In the genomic region with DNA sequence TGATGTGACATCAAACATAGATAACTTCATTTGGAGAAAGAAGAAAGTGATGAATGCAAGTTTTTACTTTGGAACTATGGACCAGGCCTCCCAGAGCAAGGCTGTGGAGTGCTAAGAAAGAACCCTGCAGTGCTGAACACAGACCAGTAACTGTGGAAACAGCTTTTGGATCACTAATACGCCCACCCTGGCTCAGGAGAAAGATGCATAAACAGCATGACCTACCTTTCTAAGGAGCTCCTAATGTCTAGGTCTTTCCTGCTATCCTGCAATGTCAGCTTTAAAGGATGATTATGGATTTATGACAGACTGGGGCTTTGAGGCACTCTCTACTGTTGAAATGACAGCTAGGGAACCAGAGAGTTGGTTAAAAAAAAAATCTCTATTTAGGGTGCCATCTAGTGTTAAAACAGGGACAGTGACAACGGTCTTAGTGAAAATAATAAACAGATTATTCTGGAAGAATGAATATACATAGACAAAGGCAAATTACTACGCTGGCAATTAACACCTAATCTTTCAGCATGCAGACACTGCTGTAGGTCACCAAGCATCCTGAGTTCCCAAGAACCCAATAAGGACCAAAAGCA, we compare ENCODE assay signal across 15 mouse cellular contexts. TPM values are rescaled to one million over a fixed set of nuclear protein-coding genes. Genes with fewer than 3 reads are reported as not detected.
DNase-seq lines count a peak whose midpoint lies in the region; ATAC-seq and TF ChIP-seq lines count a peak whose summit lies in the region.
"Had no signal": no experiment of that assay in that cellular context is flagged by ENCODE, and none has a peak within 500 bp of the region (broad histone marks: within the 10 kb centered on the region; RNA-seq: fewer than 3 reads in every experiment).

No protein-coding gene starts in this region.

- no peak for TF ChIP-seq EP300 in lung, postnatal 0 days (IDR thresholded peaks at IDR 0.05)

- no peaks in the 10 kb centered on the region for H3K27me3 ChIP-seq in forebrain, postnatal 0 days (ENCODE audit: insufficient read depth, low read length)
- H3K27me3 ChIP-seq in forebrain, embryonic 12.5 days: no peaks in the 10 kb centered on the region
- no peaks in the 10 kb centered on the region for H3K27me3 ChIP-seq in lung, postnatal 0 days (replicated peaks; ENCODE audit: insufficient read depth, low read length)
- no peaks in the 10 kb centered on the region for H3K27me3 ChIP-seq in splenic B cell, adult 2 months (ENCODE audit: control insufficient read depth, insufficient read depth, low read length, poor library complexity, severe bottlenecking)
- H3K27me3 ChIP-seq: hindbrain, embryonic 15.5 days; lung, embryonic 15.5 days had no signal

- peak; percentile 18 for DNase-seq in forebrain, postnatal 0 days
- peak; percentile 24 for DNase-seq in lung, postnatal 0 days (ENCODE audit: low spot score)
- no peak for DNase-seq in lung, postnatal 36 days
- peak; percentile 12 for DNase-seq in splenic B cell, adult 2 months (ENCODE audit: low read depth, low spot score)
- no peak for DNase-seq in adrenal gland, postnatal 10 days
- DNase-seq in ovary, adult 18-20 months (ENCODE audit: low spot score): no peak
- DNase-seq: adrenal gland, adult 8-10 months; cerebellum, adult 11-12 months; right cerebral cortex, postnatal 14 days had no signal

- WGBS in forebrain, postnatal 0 days: 51% methylated on average over 3 of the region's 3 CpGs
- WGBS in forebrain, embryonic 12.5 days: 55% methylated on average over 3 of the region's 3 CpGs
- 72% methylated on average over 3 of the region's 3 CpGs for WGBS in lung, postnatal 0 days

- H3K4me3 ChIP-seq in forebrain, postnatal 0 days (ENCODE audit: low read depth, low read length): no peak overlapping the region
- no peak overlapping the region for H3K4me3 ChIP-seq in forebrain, embryonic 12.5 days (replicated peaks)
- no peak overlapping the region for H3K4me3 ChIP-seq in lung, postnatal 0 days (ENCODE audit: low read depth, low read length)
- H3K4me3 ChIP-seq: erythroblast, embryonic 14.5 days; hindbrain, embryonic 15.5 days; lung, embryonic 15.5 days; myocyte had no signal

- no peak overlapping the region for H3K4me2 ChIP-seq in forebrain, postnatal 0 days (ENCODE audit: low read depth)
- no peak overlapping the region for H3K4me2 ChIP-seq in forebrain, embryonic 12.5 days
- H3K4me2 ChIP-seq in lung, postnatal 0 days (replicated peaks; ENCODE audit: low read depth, low read length): no peak overlapping the region
- H3K4me2 ChIP-seq: hindbrain, embryonic 15.5 days; lung, embryonic 15.5 days had no signal

- TF ChIP-seq CTCF in forebrain, postnatal 0 days (IDR thresholded peaks at IDR 0.05; ENCODE audit: low read depth): peak; percentile 56
- no peak; the same call in 1 of the 2 replicates for TF ChIP-seq CTCF in lung, postnatal 0 days (IDR thresholded peaks at IDR 0.05)

- peaks cover 4% of the 10 kb centered on the region for H3K36me3 ChIP-seq in forebrain, postnatal 0 days (ENCODE audit: insufficient read depth)
- peaks cover 17% of the 10 kb centered on the region for H3K36me3 ChIP-seq in forebrain, embryonic 12.5 days (replicated peaks)
- 0 out of 2 replicates have a peak, but pooled peaks cover 3% of the 10 kb centered on the region for H3K36me3 ChIP-seq in lung, postnatal 0 days (ENCODE audit: insufficient read depth, low read length)
- H3K36me3 ChIP-seq in splenic B cell, adult 2 months (ENCODE audit: control insufficient read depth, insufficient read depth, low read length, poor library complexity, severe bottlenecking): peaks cover 2% of the 10 kb centered on the region; the same call in 1 of the 2 replicates

- no peaks in the 10 kb centered on the region for H3K4me1 ChIP-seq in forebrain, postnatal 0 days (ENCODE audit: insufficient read depth)
- H3K4me1 ChIP-seq in forebrain, embryonic 12.5 days: no peaks in the 10 kb centered on the region
- H3K4me1 ChIP-seq in lung, postnatal 0 days (ENCODE audit: insufficient read depth, low read depth, low read length): no peaks in the 10 kb centered on the region
- H3K4me1 ChIP-seq: hindbrain, embryonic 15.5 days; lung, embryonic 15.5 days had no signal

- ATAC-seq in forebrain, postnatal 0 days: peak; percentile 60
- no peak for ATAC-seq in forebrain, embryonic 12.5 days (ENCODE audit: low FRiP score)
- ATAC-seq in lung, postnatal 0 days: no peak
- ATAC-seq in common myeloid progenitor, adult 5-6 weeks (replicated peaks; ENCODE audit: low read depth, poor library complexity, severe bottlenecking): peak; percentile 73

- no peak overlapping the region for H3K27ac ChIP-seq in forebrain, postnatal 0 days (ENCODE audit: low read depth, low read length)
- H3K27ac ChIP-seq in forebrain, embryonic 12.5 days: no peak overlapping the region
- H3K27ac ChIP-seq in lung, postnatal 0 days (ENCODE audit: low read length): no peak overlapping the region
- H3K27ac ChIP-seq: hindbrain, embryonic 15.5 days; lung, embryonic 15.5 days had no signal

- no peaks in the 10 kb centered on the region for H3K9me3 ChIP-seq in forebrain, postnatal 0 days (ENCODE audit: low read length)
- H3K9me3 ChIP-seq in forebrain, embryonic 12.5 days: no peaks in the 10 kb centered on the region
- no peaks in the 10 kb centered on the region for H3K9me3 ChIP-seq in lung, postnatal 0 days (ENCODE audit: low read length)
- H3K9me3 ChIP-seq: hindbrain, embryonic 15.5 days; lung, embryonic 15.5 days had no signal

- H3K9ac ChIP-seq in forebrain, postnatal 0 days: no peak overlapping the region
- no peak overlapping the region for H3K9ac ChIP-seq in forebrain, embryonic 12.5 days
- H3K9ac ChIP-seq in lung, postnatal 0 days (replicated peaks; ENCODE audit: low read depth): no peak overlapping the region
- H3K9ac ChIP-seq: hindbrain, embryonic 15.5 days; lung, embryonic 15.5 days had no signal

RNA-seq across cellular contexts. Expression of a gene that starts 38.0 kb away (rescaled TPM):
- 20.0 and 32.6 TPM in 2 replicates for total RNA-seq in forebrain, postnatal 0 days (2014; rRNA removed)
- polyA plus RNA-seq in forebrain, postnatal 0 days (2015; fragmentation: Nextera tagmentation; extraction: Ambion mirVana): 12.8 and 15.7 TPM in 2 replicates
- polyA plus RNA-seq in forebrain, embryonic 12.5 days (2016; fragmentation: Nextera tagmentation; extraction: Ambion mirVana): 33.4 and 35.3 TPM in 2 replicates
- polyA plus RNA-seq in lung, postnatal 0 days (2015; fragmentation: Nextera tagmentation; extraction: Ambion mirVana): 17.9 and 18.1 TPM in 2 replicates
- total RNA-seq in common myeloid progenitor, adult 5-6 weeks (2017): 20.9 and 38.9 TPM in 2 replicates
- total RNA-seq in adrenal gland, postnatal 10 days (2021): 10 to 100 TPM; 20.3 to 26.6 TPM

RNA-seq across cellular contexts. Expression of a gene that starts 38.6 kb away (rescaled TPM):
- 90.6 and 104 TPM in 2 replicates for total RNA-seq in forebrain, postnatal 0 days (2014; rRNA removed)
- polyA plus RNA-seq in forebrain, postnatal 0 days (2015; fragmentation: Nextera tagmentation; extraction: Ambion mirVana): 51.7 and 61.2 TPM in 2 replicates
- polyA plus RNA-seq in forebrain, embryonic 12.5 days (2016; fragmentation: Nextera tagmentation; extraction: Ambion mirVana): 92.7 and 94.0 TPM in 2 replicates
- polyA plus RNA-seq in lung, postnatal 0 days (2015; fragmentation: Nextera tagmentation; extraction: Ambion mirVana): 26.7 and 28.6 TPM in 2 replicates
- 98.1 and 117 TPM in 2 replicates for total RNA-seq in common myeloid progenitor, adult 5-6 weeks (2017)
- total RNA-seq in adrenal gland, postnatal 10 days (2021): 10 to 100 TPM; 34.5 to 36.0 TPM

Comparison
In these comparisons a context has a peak if more than half of its experiments do, and no peak if none do; other contexts are left out.
1. ATAC-seq: peak in forebrain, postnatal 0 days (single experiment) and common myeloid progenitor, adult 5-6 weeks (single experiment); none in forebrain, embryonic 12.5 days (single experiment) and lung, postnatal 0 days (single experiment).
2. DNase-seq: peak in forebrain, postnatal 0 days (single experiment), lung, postnatal 0 days (single experiment) and splenic B cell, adult 2 months (single experiment); none in lung, postnatal 36 days (single experiment), adrenal gland, postnatal 10 days (single experiment) and ovary, adult 18-20 months (single experiment).